Mouse (Mus musculus) kidney, adult 9 months (tissue): ENCODE measurements around the gene Aldh3b2.

Source experiments
- DNase-seq: peaks from one replicate; pipeline ENCODE4 v3.0.0; 2022

Aldh3b2 gene

GRCm38 (mm10) chr19:3990804-3991203, 18.7 kb downstream of the Aldh3b2 start:
- DNase-seq, result no peak

DNA sequence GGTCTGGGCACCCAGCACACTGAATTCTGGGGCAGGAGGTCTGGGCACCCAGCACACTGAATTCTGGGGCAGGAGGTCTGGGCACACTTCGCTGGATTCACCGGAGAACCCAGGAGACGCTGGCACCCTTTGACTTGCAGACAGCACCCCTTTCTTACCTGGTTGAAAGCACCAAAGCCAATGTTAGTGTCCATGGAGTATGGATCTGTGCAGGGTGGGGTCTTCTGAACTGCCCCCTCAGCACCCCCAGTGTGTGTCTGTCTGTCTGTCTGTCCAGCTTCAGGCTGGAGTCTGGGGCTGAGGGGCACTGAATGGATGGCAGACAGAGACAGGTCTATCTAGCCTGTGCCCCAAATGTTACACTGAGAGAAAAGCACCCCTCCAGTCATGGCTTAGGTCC, 19.4 kb downstream of the Aldh3b2 start:
- peak; percentile 64 for DNase-seq

DNA sequence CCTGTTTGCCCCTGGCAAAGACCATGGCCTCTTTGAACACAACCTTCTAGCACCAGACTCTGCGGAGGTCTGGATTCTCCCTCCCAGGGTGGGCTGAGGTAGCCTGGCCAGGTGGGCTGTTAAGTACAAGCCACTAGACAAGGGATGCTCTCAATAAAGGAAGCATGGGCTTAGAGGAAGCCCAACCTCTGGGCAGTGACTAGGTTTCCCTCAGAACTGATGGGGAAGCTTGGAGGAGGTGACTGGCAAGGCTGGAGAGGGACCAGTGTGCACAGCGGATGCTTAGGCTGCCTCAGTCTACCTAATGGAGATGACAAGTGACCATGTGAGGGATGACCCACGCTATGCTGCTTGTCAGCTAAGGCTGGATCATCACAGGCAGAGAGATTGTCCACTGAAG, 19.8 kb downstream of the Aldh3b2 start:
- peak; percentile 65 for DNase-seq

GRCm38 (mm10) chr19:3992416-3992815, 20.3 kb downstream of the Aldh3b2 start, which contains the start of gene Tbx10:
TSS of gene Tbx10 (plus strand) at chr19:3992752.
- peak; percentile 62 for DNase-seq

- DNase-seq, result peak; percentile 65
Observed at GRCm38 (mm10) chr19:3994932-3995331, 22.8 kb downstream of the Aldh3b2 start.

DNA sequence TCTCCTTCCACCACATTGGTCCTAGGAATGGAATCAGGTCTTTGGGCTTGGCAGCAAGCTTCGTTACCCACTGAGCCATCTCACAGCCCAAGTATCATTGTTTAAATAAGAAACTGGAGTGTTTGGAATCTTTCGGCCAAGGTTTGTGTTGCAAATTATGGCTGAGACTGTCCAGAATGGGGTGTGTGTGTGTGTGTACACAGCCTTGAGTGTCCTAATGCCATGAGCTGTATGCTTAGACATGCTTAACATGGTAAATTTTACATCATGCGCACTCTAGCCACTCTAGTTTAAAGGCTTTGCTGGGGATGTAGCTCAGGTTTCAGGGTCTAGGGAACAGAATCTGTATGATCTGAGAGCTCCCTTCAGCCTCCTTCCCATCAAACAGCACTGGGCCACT, 23.4 kb downstream of the Aldh3b2 start:
- DNase-seq, result no peak

- no peak for DNase-seq
Observed at GRCm38 (mm10) chr19:3996106-3996505, 24.0 kb downstream of the Aldh3b2 start.

GRCm38 (mm10) chr19:3996747-3997146, 24.6 kb downstream of the Aldh3b2 start:
- peak; percentile 74 for DNase-seq

GRCm38 (mm10) chr19:3997231-3997630, 25.1 kb downstream of the Aldh3b2 start:
- DNase-seq, result no peak

DNA sequence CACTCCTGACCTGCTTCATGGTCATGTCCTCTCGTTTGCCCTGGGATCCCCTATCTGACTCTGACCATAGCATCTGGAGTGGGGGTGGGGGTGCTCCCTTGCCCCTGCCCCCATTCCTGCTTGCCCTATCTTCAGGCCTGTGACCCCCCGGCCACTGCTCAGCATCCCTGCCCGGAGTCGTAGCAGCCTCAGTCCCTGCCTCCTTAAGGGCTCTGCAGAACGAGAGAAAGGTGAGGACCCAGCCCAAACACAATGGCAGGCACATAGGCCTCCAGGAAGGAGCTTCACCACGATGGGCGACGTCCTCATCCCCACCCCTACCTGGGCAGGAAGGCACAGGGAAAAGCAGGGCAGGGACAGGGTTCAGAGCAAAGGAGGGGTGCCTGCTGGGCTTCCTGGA, 26.2 kb downstream of the Aldh3b2 start:
- DNase-seq, result no peak

DNA sequence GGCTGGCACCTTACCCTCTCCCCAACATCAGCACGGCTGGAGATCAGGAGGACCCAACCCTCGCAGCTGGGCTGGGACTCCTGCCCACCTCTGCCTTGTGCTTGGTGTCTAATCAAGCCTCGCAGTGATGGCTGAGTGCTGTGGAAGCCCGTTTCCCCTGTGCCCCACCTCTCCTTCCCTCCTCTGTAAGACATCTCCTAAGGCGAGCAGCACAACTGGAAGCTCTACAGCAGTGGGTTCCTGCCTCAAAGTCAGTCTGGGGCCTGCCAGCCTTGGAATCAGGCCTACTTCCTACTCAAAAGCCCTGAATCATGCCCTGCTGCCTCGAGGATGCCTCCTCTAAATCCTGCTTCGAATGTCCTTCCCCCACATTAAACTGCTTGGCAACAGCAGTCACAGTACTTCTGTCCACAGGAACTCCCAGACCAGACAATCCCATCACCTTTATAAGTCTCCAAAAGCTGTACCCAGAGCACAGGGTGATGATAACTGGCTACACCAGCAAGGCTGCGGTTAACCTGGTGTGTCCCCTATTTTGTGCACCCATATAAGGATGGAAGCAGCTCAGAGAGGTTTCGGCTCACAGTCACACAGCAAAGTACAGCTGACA, 27.1 kb downstream of the Aldh3b2 start:
- DNase-seq, result no peak

GRCm38 (mm10) chr19:4000119-4000900, 28.2 kb downstream of the Aldh3b2 start, which contains the start of the genes Nudt8 and Gm49405:
TSS of gene Nudt8 (plus strand) at chr19:4000580.
TSS of gene Gm49405 (plus strand) at chr19:4000626.
- peak; percentile 99 for DNase-seq

GRCm38 (mm10) chr19:4000949-4001525, 28.9 kb downstream of the Aldh3b2 start:
- DNase-seq, result no peak

DNA sequence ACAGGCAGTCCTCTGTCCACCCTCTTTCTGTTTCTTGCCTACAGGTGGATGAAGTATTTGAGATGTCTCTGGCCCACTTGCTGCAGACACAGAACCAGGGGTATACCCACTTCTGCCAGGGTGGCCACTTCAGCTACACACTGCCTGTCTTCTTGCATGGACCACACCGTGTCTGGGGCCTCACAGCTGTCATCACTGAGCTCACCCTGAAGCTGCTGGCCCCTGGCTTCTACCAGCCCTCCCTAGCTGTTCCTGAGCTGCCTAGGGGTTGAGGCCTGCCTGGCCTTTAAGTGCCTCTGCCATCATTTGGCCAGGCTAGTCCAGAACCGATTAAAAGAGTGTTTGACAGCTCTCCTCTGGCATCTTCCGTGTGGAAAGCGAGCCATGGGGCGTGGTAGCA, 29.6 kb downstream of the Aldh3b2 start:
- DNase-seq, result no peak

DNA sequence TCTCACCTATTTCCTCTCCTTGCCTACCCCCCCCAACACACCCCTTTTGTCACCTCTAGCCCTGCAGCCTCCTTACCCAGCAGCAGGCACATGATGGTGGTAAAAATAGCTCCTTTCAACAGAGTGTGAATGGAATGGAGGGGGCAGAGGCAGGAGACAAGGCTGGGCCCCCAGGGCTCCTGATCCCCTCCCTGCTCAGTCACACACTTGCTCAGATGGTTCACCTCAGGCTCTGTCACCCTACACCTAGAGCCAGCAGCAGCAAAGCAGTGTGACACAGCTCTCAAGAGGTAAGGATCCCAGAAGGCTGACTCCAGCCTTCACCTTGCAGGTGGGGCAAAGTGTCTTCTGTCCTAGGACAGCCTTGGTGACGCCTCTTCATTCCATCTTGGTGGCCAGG, 31.0 kb downstream of the Aldh3b2 start, which contains the start of gene Doc2g:
Doc2g (plus strand) TSS at position 202 of the 400 bp plus-strand sequence.
- no peak for DNase-seq

GRCm38 (mm10) chr19:4003641-4004040, 31.5 kb downstream of the Aldh3b2 start:
- DNase-seq, result no peak

GRCm38 (mm10) chr19:4004331-4004730, 32.2 kb downstream of the Aldh3b2 start:
- DNase-seq, result no peak

DNA sequence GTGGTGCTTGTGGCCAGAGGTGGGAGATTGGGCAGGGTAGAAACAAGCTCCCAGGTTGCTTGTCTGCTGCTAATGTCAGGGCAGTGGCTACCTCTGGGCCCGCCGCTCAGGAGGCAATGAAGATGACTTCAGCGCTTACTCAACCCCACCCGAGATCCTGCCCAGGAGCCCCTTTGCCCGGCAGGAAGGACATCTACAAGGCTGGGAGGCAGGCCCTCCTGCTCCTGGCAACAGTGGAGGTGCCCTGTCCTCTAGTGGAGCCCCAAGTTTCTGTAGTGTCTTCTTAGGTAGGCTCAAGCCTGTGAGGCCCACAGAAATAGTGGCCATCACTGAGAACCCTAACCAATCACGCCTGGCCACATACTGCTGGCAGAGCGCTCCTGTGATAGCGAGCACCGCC, 33.0 kb downstream of the Aldh3b2 start:
- no peak for DNase-seq

GRCm38 (mm10) chr19:4005971-4006370, 33.8 kb downstream of the Aldh3b2 start:
- no peak for DNase-seq

- DNase-seq, result no peak
Observed at GRCm38 (mm10) chr19:4011086-4011485, 39.0 kb downstream of the Aldh3b2 start.

DNA sequence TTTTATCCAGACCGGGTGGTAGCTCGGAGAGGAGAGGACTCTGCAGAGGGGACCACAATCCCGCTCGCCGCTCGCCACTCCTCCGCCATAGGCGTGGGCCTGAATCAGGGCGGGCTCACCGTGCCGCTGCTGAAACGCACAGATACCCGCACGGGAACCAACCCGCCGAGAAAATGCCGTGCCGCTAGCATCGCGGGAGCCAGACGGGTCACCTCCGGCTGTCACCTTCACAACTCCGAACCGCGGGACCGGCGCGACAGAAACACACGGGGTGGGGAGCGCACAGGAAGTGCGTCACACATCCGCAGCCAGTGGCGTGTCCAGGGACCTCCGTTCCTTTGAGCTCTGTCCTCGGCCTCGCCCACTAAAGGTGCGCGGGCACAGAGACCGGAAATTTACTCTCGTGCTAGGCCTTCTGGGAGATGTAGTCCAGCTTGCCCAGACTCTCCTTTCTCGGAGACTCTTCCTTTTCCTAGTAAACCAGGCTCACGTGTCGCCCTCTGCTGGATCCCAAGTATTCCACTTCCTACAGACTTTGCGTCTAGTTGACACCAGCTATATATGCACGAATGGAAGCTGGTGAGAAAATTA, 40.4 kb downstream of the Aldh3b2 start, which contains the start of gene Ndufv1:
Ndufv1 (minus strand) TSS at position 375 of the 591 bp plus-strand sequence.
- peak; percentile 99 for DNase-seq

DNA sequence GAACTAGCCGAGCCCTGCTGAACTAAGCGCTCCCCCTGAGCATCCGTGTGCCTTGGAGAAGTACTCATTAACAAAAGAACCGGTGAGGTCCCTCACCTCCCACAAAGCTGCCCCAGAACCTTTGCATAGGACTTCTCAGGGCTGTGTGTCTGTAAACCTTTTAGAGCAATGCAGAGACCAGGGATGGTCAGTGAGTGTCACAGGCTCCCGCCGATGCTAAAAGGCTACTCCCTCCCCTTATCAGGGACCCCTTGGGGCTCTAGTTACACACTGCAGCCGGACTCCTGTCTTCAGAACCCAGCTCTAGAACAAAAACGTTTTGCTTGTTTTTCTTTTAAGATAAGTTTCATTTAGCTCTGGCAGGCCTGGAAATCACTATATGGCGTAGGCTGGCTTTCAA, 40.9 kb downstream of the Aldh3b2 start:
- DNase-seq, result no peak

GRCm38 (mm10) chr19:4014802-4015201, 42.7 kb downstream of the Aldh3b2 start:
- no peak for DNase-seq
